Mouse (Mus musculus): ENCODE data around the gene Immp2l. TPM values are rescaled to one million over a fixed set of nuclear protein-coding genes. Genes with fewer than 3 reads are reported as not detected.

Immp2l gene
- polyA plus RNA-seq, 2 experiments: 6.9 to 10.6 TPM

GRCm38 (mm10) chr12:41215186-41215585 lies 191.3 kb downstream of the Immp2l start:
- no peak for TF ChIP-seq POLR2A (IDR thresholded peaks at IDR 0.05; ENCODE audit: borderline replicate concordance, extremely low read depth, insufficient read depth, insufficient read length)
- no peak overlapping the region for H3K4me3 ChIP-seq (replicated peaks; ENCODE audit: low read length)
- no peak overlapping the region for H3K4me2 ChIP-seq (replicated peaks; ENCODE audit: low read depth, low read length, severe bottlenecking)
- WGBS: 48% methylated on average over 1 of the region's 1 CpGs
- H3K9ac ChIP-seq (ENCODE audit: low read depth, low read length, severe bottlenecking): no peak overlapping the region
- peaks cover under 1% of the 10 kb centered on the region; the same call in 1 of the 2 replicates for H3K4me1 ChIP-seq (ENCODE audit: control insufficient read depth, insufficient read depth, low read length)
- no peaks in the 10 kb centered on the region for H3K27me3 ChIP-seq (ENCODE audit: control insufficient read depth, insufficient read depth, low read length)
- 0 out of 2 replicates have a peak, but pooled peaks cover 3% of the 10 kb centered on the region for H3K9me3 ChIP-seq (ENCODE audit: control insufficient read depth, low read length)
- ATAC-seq (ENCODE audit: low FRiP score, low read depth) (no peak), DNase-seq (ENCODE audit: low spot score) (no peak)
- H3K27ac ChIP-seq (replicated peaks; ENCODE audit: low read depth, low read length): no peak overlapping the region
- H3K36me3 ChIP-seq (ENCODE audit: control insufficient read depth, insufficient read depth, low read length): no peaks in the 10 kb centered on the region

GRCm38 (mm10) chr12:41221893-41222292 lies 198.0 kb downstream of the Immp2l start:
- DNase-seq (ENCODE audit: low spot score): no peak
- Histone ChIP-seq H3K27ac (replicated peaks; ENCODE audit: low read depth, low read length) (no peak overlapping the region), H3K27me3 (ENCODE audit: control insufficient read depth, insufficient read depth, low read length) (no peaks in the 10 kb centered on the region), H3K36me3 (ENCODE audit: control insufficient read depth, insufficient read depth, low read length) (no peaks in the 10 kb centered on the region), H3K9me3 (ENCODE audit: control insufficient read depth, low read length) (no peaks in the 10 kb centered on the region), H3K4me1 (ENCODE audit: control insufficient read depth, insufficient read depth, low read length) (0 out of 2 replicates have a peak, but pooled peaks cover 2% of the 10 kb centered on the region), H3K4me2 (replicated peaks; ENCODE audit: low read depth, low read length, severe bottlenecking) (no peak overlapping the region), H3K4me3 (replicated peaks; ENCODE audit: low read length) (no peak overlapping the region), H3K9ac (ENCODE audit: low read depth, low read length, severe bottlenecking) (no peak overlapping the region)
- no peak for ATAC-seq (ENCODE audit: low FRiP score, low read depth)
- 65% methylated on average over 3 of the region's 3 CpGs for WGBS
- TF ChIP-seq POLR2A (IDR thresholded peaks at IDR 0.05; ENCODE audit: borderline replicate concordance, extremely low read depth, insufficient read depth, insufficient read length): no peak

- no peak for TF ChIP-seq POLR2A (IDR thresholded peaks at IDR 0.05; ENCODE audit: borderline replicate concordance, extremely low read depth, insufficient read depth, insufficient read length)
- 57% methylated on average over 1 of the region's 1 CpGs for WGBS
- Histone ChIP-seq H3K27ac (replicated peaks; ENCODE audit: low read depth, low read length) (no peak overlapping the region), H3K9me3 (ENCODE audit: control insufficient read depth, low read length) (no peaks in the 10 kb centered on the region), H3K27me3 (ENCODE audit: control insufficient read depth, insufficient read depth, low read length) (no peaks in the 10 kb centered on the region), H3K4me2 (replicated peaks; ENCODE audit: low read depth, low read length, severe bottlenecking) (no peak overlapping the region), H3K4me3 (replicated peaks; ENCODE audit: low read length) (no peak overlapping the region), H3K4me1 (ENCODE audit: control insufficient read depth, insufficient read depth, low read length) (0 out of 2 replicates have a peak, but pooled peaks cover 2% of the 10 kb centered on the region), H3K9ac (ENCODE audit: low read depth, low read length, severe bottlenecking) (no peak overlapping the region), H3K36me3 (ENCODE audit: control insufficient read depth, insufficient read depth, low read length) (no peaks in the 10 kb centered on the region)
- DNase-seq (ENCODE audit: low spot score) (no peak), ATAC-seq (ENCODE audit: low FRiP score, low read depth) (no peak)
Observed at GRCm38 (mm10) chr12:41223686-41224085, 199.8 kb downstream of the Immp2l start.

- Histone ChIP-seq H3K27ac (replicated peaks; ENCODE audit: low read depth, low read length) (no peak overlapping the region), H3K4me2 (replicated peaks; ENCODE audit: low read depth, low read length, severe bottlenecking) (no peak overlapping the region), H3K36me3 (ENCODE audit: control insufficient read depth, insufficient read depth, low read length) (no peaks in the 10 kb centered on the region), H3K9me3 (ENCODE audit: control insufficient read depth, low read length) (no peaks in the 10 kb centered on the region), H3K27me3 (ENCODE audit: control insufficient read depth, insufficient read depth, low read length) (no peaks in the 10 kb centered on the region), H3K9ac (ENCODE audit: low read depth, low read length, severe bottlenecking) (no peak overlapping the region), H3K4me3 (replicated peaks; ENCODE audit: low read length) (no peak overlapping the region), H3K4me1 (ENCODE audit: control insufficient read depth, insufficient read depth, low read length) (0 out of 2 replicates have a peak, but pooled peaks cover 2% of the 10 kb centered on the region)
- ATAC-seq (ENCODE audit: low FRiP score, low read depth): no peak
- DNase-seq (ENCODE audit: low spot score): no peak
- no peak for TF ChIP-seq POLR2A (IDR thresholded peaks at IDR 0.05; ENCODE audit: borderline replicate concordance, extremely low read depth, insufficient read depth, insufficient read length)
- WGBS: 8% methylated on average over 4 of the region's 4 CpGs
Observed at GRCm38 (mm10) chr12:41224538-41224937, 200.6 kb downstream of the Immp2l start.

GRCm38 (mm10) chr12:41231966-41232365 lies 208.1 kb downstream of the Immp2l start:
- Histone ChIP-seq H3K9me3 (ENCODE audit: control insufficient read depth, low read length) (no peaks in the 10 kb centered on the region), H3K4me2 (replicated peaks; ENCODE audit: low read depth, low read length, severe bottlenecking) (no peak overlapping the region)

GRCm38 (mm10) chr12:41237880-41238279 lies 214.0 kb downstream of the Immp2l start:
- ATAC-seq (ENCODE audit: low FRiP score, low read depth): no peak
- WGBS: 72% methylated on average over 3 of the region's 3 CpGs

More at GRCm38 (mm10) chr12:41231966-41232365, 208.1 kb downstream of the Immp2l start:
- WGBS: 60% methylated on average over 2 of the region's 2 CpGs
- no peak for DNase-seq (ENCODE audit: low spot score)
- Histone ChIP-seq H3K9ac (ENCODE audit: low read depth, low read length, severe bottlenecking) (no peak overlapping the region), H3K36me3 (ENCODE audit: control insufficient read depth, insufficient read depth, low read length) (no peaks in the 10 kb centered on the region), H3K27ac (replicated peaks; ENCODE audit: low read depth, low read length) (no peak overlapping the region), H3K27me3 (ENCODE audit: control insufficient read depth, insufficient read depth, low read length) (no peaks in the 10 kb centered on the region), H3K4me1 (ENCODE audit: control insufficient read depth, insufficient read depth, low read length) (no peaks in the 10 kb centered on the region), H3K4me3 (replicated peaks; ENCODE audit: low read length) (no peak overlapping the region)
- no peak for TF ChIP-seq POLR2A (IDR thresholded peaks at IDR 0.05; ENCODE audit: borderline replicate concordance, extremely low read depth, insufficient read depth, insufficient read length)
- no peak for ATAC-seq (ENCODE audit: low FRiP score, low read depth)

More at GRCm38 (mm10) chr12:41237880-41238279, 214.0 kb downstream of the Immp2l start:
- H3K27me3 ChIP-seq (ENCODE audit: control insufficient read depth, insufficient read depth, low read length): no peaks in the 10 kb centered on the region
- no peak overlapping the region for H3K4me2 ChIP-seq (replicated peaks; ENCODE audit: low read depth, low read length, severe bottlenecking)
- DNase-seq (ENCODE audit: low spot score): no peak
- H3K9me3 ChIP-seq (ENCODE audit: control insufficient read depth, low read length): no peaks in the 10 kb centered on the region
- no peak overlapping the region for H3K4me3 ChIP-seq (replicated peaks; ENCODE audit: low read length)
- no peak for TF ChIP-seq POLR2A (IDR thresholded peaks at IDR 0.05; ENCODE audit: borderline replicate concordance, extremely low read depth, insufficient read depth, insufficient read length)
- no peak overlapping the region for H3K27ac ChIP-seq (replicated peaks; ENCODE audit: low read depth, low read length)
- H3K36me3 ChIP-seq (ENCODE audit: control insufficient read depth, insufficient read depth, low read length): no peaks in the 10 kb centered on the region
- no peak overlapping the region for H3K9ac ChIP-seq (ENCODE audit: low read depth, low read length, severe bottlenecking)
- H3K4me1 ChIP-seq (ENCODE audit: control insufficient read depth, insufficient read depth, low read length): no peaks in the 10 kb centered on the region

Data from limb, embryonic 14.5 days (tissue).